ENCODE assay signal across 14 mouse cellular contexts in genomic region chr15:81785701-81786100, GRCm38 (mm10).
"Had no signal": no experiment of that assay in that cellular context is flagged by ENCODE, and none has a peak within 500 bp of the region (broad histone marks: within the 10 kb centered on the region; RNA-seq: fewer than 3 reads in every experiment).

No protein-coding gene starts in this region.

- H3K27me3 ChIP-seq: limb, embryonic 12.5 days; limb, embryonic 15.5 days; liver, embryonic 15.5 days had no signal

- H3K4me2 ChIP-seq: limb, embryonic 12.5 days; limb, embryonic 15.5 days; liver, embryonic 11.5 days; liver, embryonic 15.5 days; midbrain, embryonic 11.5 days had no signal

- DNase-seq: kidney, postnatal 14 days; kidney, postnatal 4 days; left cerebral cortex, postnatal 4 days; lung, adult 2 months; lung, postnatal 14 days; lung, postnatal 4 days; midbrain, embryonic 14.5 days; thymus, adult 18-20 months; thymus, postnatal 36 days had no signal

- H3K9me3 ChIP-seq: limb, embryonic 12.5 days; limb, embryonic 15.5 days; liver, embryonic 15.5 days had no signal

- H3K4me3 ChIP-seq: limb, embryonic 12.5 days; limb, embryonic 15.5 days; liver, embryonic 15.5 days had no signal

- H3K9ac ChIP-seq: limb, embryonic 12.5 days; limb, embryonic 15.5 days; liver, embryonic 15.5 days had no signal

- H3K4me1 ChIP-seq: limb, embryonic 12.5 days; limb, embryonic 15.5 days; liver, embryonic 15.5 days had no signal

- H3K27ac ChIP-seq: limb, embryonic 12.5 days; limb, embryonic 15.5 days; liver, embryonic 15.5 days had no signal
